Mouse (Mus musculus) embryonic facial prominence, embryonic 15.5 days (tissue): ENCODE data around the gene Gtf3c1. TPM values are rescaled to one million over a fixed set of nuclear protein-coding genes. Genes with fewer than 3 reads are reported as not detected.

Source experiments
- ATAC-seq: fragments of 200-750 bp; cut with Nextera tagmentation; 2 replicates; pipeline ENCODE4 v1.8.0; 2017; ENCODE audit warnings: low read depth, moderate TSS enrichment; ENCODE audit not compliant: insufficient number of reproducible peaks, low FRiP score, low TSS enrichment
- H3K27ac ChIP-seq: fragments of 300-500 bp; sonication (generic); replicated peaks from 2 replicates; pipeline ENCODE4 v1.5.1; 2015; ENCODE audit warnings: mild to moderate bottlenecking, inconsistent platforms
- H3K27me3 ChIP-seq: fragments of 300-500 bp; sonication (generic); 2 replicates; pipeline ENCODE4 v1.6.1; 2015; ENCODE audit warnings: inconsistent platforms
- H3K36me3 ChIP-seq: fragments of 300-500 bp; sonication (generic); 2 replicates; pipeline ENCODE4 v1.6.1; 2015; ENCODE audit warnings: mild to moderate bottlenecking, inconsistent platforms
- H3K4me1 ChIP-seq: fragments of 300-500 bp; sonication (generic); 2 replicates; pipeline ENCODE4 v1.6.1; 2015; ENCODE audit warnings: inconsistent platforms
- H3K4me2 ChIP-seq: fragments of 300-500 bp; sonication (generic); replicated peaks from 2 replicates; pipeline ENCODE4 v1.6.1; 2015; ENCODE audit warnings: mild to moderate bottlenecking, inconsistent platforms
- H3K4me3 ChIP-seq: fragments of 300-500 bp; sonication (generic); replicated peaks from 2 replicates; pipeline ENCODE4 v1.5.1; 2015; ENCODE audit warnings: mild to moderate bottlenecking, inconsistent platforms
- H3K9ac ChIP-seq: fragments of 300-500 bp; sonication (generic); 2 replicates; pipeline ENCODE4 v1.6.1; 2015; ENCODE audit warnings: inconsistent platforms
- H3K9me3 ChIP-seq: fragments of 300-500 bp; sonication (generic); replicated peaks from 2 replicates; pipeline ENCODE4 v1.6.1; 2016; ENCODE audit warnings: inconsistent platforms
- WGBS: fragments of 180-500 bp; shearing (Covaris S2); methylation state at CpG from one replicate; pipeline ENCODE4 v1.1.7; 2015; 5-methylcytosine and 5-hydroxymethylcytosine counted together
- polyA plus RNA-seq: library from polyadenylated mRNA; unstranded; fragments of >200 nt; fragmentation: Nextera tagmentation; extraction: Ambion mirVana; gene quantifications from 2 replicates; pipeline ENCODE4 v1.2.1, GENCODE M21; 2015

Gtf3c1 gene
- polyA plus RNA-seq, 1 experiment from 2014 or later: 26.0 TPM

DNA sequence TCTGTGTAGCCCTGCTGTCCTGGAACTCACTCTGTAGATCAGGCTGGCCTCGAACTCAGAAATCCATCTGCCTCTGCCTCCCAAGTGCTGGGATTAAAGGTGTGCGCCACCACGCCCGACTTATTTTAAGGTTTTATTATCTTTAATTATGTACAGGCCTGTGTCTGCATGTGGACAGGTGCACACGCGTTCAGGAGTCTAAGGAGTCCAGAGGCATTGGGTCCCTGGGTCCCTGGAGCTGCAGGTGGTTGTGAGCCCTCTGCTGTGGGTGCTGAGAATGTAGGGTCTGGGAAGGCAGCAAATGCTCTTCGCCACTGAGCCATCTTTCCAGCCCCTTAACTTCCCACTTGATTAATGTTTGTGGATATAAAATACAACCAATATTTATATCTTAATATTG, 92.1 kb downstream of the Gtf3c1 start:
- Histone ChIP-seq H3K27ac (no peak overlapping the region), H3K9me3 (no peaks in the 10 kb centered on the region), H3K4me3 (no peak overlapping the region), H3K4me2 (no peak overlapping the region), H3K27me3 (no peaks in the 10 kb centered on the region), H3K4me1 (no peaks in the 10 kb centered on the region), H3K36me3 (no peaks in the 10 kb centered on the region), H3K9ac (no peak overlapping the region)
- 87% methylated on average over 7 of the region's 7 CpGs for WGBS
- no peak for ATAC-seq

DNA sequence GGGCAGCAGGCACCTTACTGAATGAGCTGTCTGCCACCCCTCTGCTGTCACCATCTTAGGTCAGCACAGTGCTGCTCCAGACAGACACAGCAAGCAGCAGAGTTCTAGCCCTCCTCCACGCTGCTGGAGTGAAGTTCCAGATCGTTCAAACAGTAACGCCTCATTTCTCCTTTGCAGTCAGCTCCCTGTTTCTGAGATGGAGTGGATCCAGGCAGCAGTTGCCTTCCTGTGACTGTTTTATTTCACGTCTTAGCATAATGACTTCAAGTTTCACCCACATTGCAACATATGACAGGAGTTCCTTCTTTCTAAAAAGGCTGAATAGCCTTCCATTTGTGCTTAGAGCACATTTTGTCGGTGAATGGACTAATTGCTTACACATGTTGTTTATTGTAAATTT, 94.0 kb downstream of the Gtf3c1 start:
- no peaks in the 10 kb centered on the region for H3K4me1 ChIP-seq
- no peaks in the 10 kb centered on the region for H3K27me3 ChIP-seq
- no peak overlapping the region for H3K27ac ChIP-seq
- no peaks in the 10 kb centered on the region for H3K36me3 ChIP-seq
- no peak for ATAC-seq
- H3K9me3 ChIP-seq: no peaks in the 10 kb centered on the region
- 60% methylated on average over 5 of the region's 5 CpGs for WGBS
- H3K4me2 ChIP-seq: no peak overlapping the region
- H3K4me3 ChIP-seq: no peak overlapping the region
- no peak overlapping the region for H3K9ac ChIP-seq

DNA sequence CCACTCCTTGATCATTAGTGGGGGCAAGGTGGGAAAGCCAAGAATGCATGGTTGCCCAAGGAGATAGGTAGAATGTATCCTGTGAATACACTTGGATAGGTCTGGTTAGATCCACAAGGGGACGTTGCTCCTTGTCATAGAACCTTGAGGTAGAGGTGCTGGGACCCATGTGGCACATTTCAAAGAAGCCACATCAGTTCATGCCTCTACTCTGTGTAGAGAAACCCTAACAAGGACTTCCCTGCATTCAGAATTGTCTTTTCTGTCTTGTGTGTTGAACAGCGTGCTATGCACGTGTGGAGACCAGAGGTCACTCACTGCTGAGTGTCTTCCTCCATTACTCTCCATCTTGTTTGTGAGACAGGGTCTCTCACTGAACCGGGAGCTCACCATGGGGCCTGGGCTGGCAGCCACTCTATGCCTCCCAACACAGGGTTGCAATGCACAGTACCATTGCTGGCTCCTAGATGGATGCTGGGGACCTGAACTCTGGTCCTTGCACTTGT, 99.3 kb downstream of the Gtf3c1 start:
- H3K4me1 ChIP-seq: 0 out of 2 replicates have a peak, but pooled peaks cover 2% of the 10 kb centered on the region
- no peak for ATAC-seq
- H3K9ac ChIP-seq: no peak overlapping the region
- H3K4me3 ChIP-seq: no peak overlapping the region
- H3K36me3 ChIP-seq: no peaks in the 10 kb centered on the region
- no peaks in the 10 kb centered on the region for H3K9me3 ChIP-seq
- H3K27me3 ChIP-seq: no peaks in the 10 kb centered on the region
- H3K27ac ChIP-seq: no peak overlapping the region
- no peak overlapping the region for H3K4me2 ChIP-seq
- whole genome bisulfite sequencing: 86% methylated on average over 4 of the region's 4 CpGs

GRCm38 (mm10) chr7:125607384-125608182, 100.0 kb downstream of the Gtf3c1 start:
- Histone ChIP-seq H3K4me2 (no peak overlapping the region), H3K27ac (no peak overlapping the region), H3K4me3 (no peak overlapping the region), H3K4me1 (0 out of 2 replicates have a peak, but pooled peaks cover 5% of the 10 kb centered on the region), H3K36me3 (no peaks in the 10 kb centered on the region), H3K9ac (no peak overlapping the region), H3K9me3 (no peaks in the 10 kb centered on the region), H3K27me3 (no peaks in the 10 kb centered on the region)
- WGBS: 58% methylated on average over 6 of the region's 6 CpGs
- no peak for ATAC-seq

DNA sequence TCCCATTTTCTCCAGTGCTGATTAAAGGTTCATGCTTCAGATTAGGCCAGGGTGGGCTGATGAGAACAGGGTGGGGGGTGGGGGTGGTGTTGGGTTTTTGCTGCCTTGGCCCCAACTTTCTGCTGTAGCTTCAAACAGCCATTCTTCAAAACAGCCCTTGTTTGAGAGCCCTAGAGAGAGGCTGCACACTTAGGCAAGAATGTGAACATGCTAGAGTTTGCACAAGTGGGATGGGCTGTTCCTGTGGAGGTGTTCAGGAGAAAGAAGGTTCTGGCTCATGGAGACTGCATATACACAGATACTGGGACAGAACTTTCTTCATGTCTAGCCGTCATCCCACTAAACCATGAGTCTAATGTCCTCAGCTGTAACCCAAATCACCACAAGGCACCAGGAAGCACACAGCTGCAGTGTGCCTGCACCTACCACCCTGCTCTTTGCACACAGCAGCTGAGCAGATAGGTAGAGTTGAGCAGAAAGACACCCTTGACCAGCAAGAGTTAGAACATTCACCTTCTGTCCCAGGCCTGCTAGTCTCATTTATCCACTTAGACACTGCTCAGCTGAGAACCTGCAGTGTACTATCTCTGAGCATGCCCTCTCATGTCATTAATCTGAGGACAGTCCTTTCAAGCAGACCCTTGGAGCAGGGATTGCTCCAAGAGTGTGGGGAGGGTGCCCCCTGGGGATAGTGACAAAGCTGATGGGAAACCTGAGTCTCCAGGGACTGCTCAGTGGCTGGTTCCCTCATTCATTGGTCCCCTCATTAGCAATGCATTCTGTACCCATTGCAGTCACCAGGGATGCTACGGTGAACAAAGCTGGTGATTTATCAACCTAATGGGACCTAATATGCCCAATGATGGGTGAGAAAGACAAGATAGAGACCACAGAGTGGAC, 101.1 kb downstream of the Gtf3c1 start:
- ATAC-seq: no peak
- no peaks in the 10 kb centered on the region for H3K27me3 ChIP-seq
- H3K4me1 ChIP-seq: 0 out of 2 replicates have a peak, but pooled peaks cover 5% of the 10 kb centered on the region
- no peak overlapping the region for H3K4me3 ChIP-seq
- no peaks in the 10 kb centered on the region for H3K9me3 ChIP-seq
- 80% methylated on average over 2 of the region's 2 CpGs for WGBS
- no peak overlapping the region for H3K9ac ChIP-seq
- H3K4me2 ChIP-seq: no peak overlapping the region
- no peaks in the 10 kb centered on the region for H3K36me3 ChIP-seq
- no peak overlapping the region for H3K27ac ChIP-seq

DNA sequence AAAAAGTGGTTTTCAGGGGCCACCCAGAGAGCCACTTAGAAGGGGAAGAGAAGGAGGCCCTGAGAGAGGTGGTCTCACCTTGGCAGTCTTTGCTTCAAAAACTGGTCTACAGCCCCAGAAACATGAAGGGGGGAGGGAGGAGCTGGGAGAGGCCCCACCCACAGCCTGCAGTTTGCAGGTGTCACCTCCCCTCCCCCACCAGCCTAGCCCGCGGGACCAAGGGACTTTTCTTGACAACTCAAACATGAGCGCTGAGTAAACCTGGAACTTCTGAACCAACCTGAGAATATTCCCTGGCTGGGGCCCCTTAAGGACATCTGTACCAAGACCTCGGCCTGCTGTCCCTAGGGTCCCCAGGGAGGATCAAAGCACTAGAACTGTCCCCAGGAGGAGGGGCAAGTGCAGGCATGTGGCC, 101.8 kb downstream of the Gtf3c1 start:
- H3K4me3 ChIP-seq: no peak overlapping the region
- no peaks in the 10 kb centered on the region for H3K36me3 ChIP-seq
- H3K4me1 ChIP-seq: 0 out of 2 replicates have a peak, but pooled peaks cover 5% of the 10 kb centered on the region
- 56% methylated on average over 4 of the region's 4 CpGs for WGBS
- no peak overlapping the region for H3K4me2 ChIP-seq
- H3K9me3 ChIP-seq: no peaks in the 10 kb centered on the region
- no peaks in the 10 kb centered on the region for H3K27me3 ChIP-seq
- H3K9ac ChIP-seq: no peak overlapping the region
- H3K27ac ChIP-seq: no peak overlapping the region
- ATAC-seq: no peak

DNA sequence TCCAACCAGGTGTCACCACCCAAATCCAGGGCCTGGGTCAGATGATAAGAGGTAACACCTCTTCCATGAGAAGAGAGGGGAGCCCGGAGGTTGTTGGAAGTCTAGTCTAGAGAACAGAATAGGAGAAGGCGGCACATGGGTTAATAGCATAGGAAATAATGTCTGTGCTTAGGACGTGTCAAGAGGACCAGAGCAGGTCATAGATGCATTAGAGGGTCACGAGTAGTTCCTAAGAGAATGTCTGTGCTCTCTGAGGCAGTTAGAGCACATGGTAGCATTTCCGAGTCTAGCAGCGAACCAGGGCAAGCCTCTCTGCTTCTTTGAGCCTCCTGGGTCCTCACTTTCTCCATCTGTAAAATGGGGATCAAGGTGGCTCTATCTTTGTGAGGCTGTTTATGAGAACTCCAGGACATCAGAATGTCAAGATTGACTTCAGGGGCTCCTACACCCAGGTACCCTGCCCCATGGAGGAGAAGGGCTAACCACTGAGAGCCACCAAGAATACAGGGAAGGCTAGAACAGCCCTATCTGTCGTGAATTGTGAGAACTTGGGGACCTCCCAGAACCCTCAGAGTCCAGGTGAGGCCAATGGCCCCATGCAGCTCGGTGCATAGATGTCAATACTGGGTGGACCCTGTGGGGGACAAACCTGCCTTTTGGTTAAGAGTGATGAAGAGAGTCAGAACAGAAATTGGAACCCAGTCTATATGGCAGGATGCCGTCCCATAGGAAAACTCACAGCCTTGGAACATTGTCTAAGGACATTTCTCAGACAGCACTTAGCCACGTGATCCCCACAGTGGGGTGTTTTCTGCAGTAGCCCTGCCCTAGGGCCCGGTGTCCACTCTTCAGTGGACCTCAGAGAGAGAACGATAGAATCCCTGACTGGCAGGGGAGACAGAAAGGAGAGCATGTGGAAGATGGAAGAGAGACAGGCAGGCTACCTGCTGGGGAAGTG, 102.9 kb downstream of the Gtf3c1 start:
- no peak overlapping the region for H3K27ac ChIP-seq
- H3K4me2 ChIP-seq: no peak overlapping the region
- 0 out of 2 replicates have a peak, but pooled peaks cover 5% of the 10 kb centered on the region for H3K4me1 ChIP-seq
- H3K9me3 ChIP-seq: no peaks in the 10 kb centered on the region
- H3K9ac ChIP-seq: no peak overlapping the region
- H3K4me3 ChIP-seq: no peak overlapping the region
- H3K36me3 ChIP-seq: no peaks in the 10 kb centered on the region
- ATAC-seq: no peak
- H3K27me3 ChIP-seq: no peaks in the 10 kb centered on the region
- WGBS: 73% methylated on average over 12 of the region's 12 CpGs

DNA sequence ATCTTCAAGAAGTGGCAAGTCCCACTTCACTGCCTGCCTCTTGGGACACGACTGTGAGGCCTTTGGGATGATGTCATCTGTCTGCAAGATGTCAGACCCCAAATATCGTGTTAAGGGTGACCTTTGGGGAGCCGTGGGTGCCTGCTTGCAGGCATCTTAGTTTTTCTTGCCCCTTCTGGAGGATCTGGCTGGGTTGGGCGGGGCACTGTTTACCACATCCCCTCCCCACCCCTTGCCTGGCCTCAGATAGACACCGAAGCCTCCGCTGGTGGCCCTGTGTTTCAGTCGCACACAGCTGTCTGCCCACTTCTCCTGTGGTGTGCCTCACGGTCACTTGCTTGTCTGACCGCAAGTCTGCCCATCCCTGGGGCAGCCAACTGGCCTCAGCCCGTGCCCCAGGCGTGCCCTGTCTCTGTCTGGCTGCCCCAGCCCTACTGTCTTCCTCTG, 104.4 kb downstream of the Gtf3c1 start, which contains the start of gene Il21r:
Gene Il21r (plus strand): TSS at position 245 of the 447 bp plus-strand sequence.
- no peaks in the 10 kb centered on the region for H3K27me3 ChIP-seq
- 56% methylated on average over 11 of the region's 11 CpGs for WGBS
- 0 out of 2 replicates have a peak, but pooled peaks cover 5% of the 10 kb centered on the region for H3K4me1 ChIP-seq
- no peaks in the 10 kb centered on the region for H3K36me3 ChIP-seq
- ATAC-seq: no peak
- no peak within 1 kb of the TSS for H3K4me3 ChIP-seq
- no peak within 1 kb of the TSS for H3K27ac ChIP-seq
- H3K9ac ChIP-seq: no peak within 1 kb of the TSS
- H3K9me3 ChIP-seq: no peaks in the 10 kb centered on the region
- no peak within 1 kb of the TSS for H3K4me2 ChIP-seq

- ATAC-seq: no peak
- Histone ChIP-seq H3K36me3 (no peaks in the 10 kb centered on the region), H3K9ac (no peak overlapping the region), H3K27me3 (no peaks in the 10 kb centered on the region), H3K9me3 (no peaks in the 10 kb centered on the region), H3K4me1 (0 out of 2 replicates have a peak, but pooled peaks cover 5% of the 10 kb centered on the region), H3K4me3 (no peak overlapping the region), H3K27ac (no peak overlapping the region), H3K4me2 (no peak overlapping the region)
- 67% methylated on average over 11 of the region's 11 CpGs for WGBS
Measured at GRCm38 (mm10) chr7:125601821-125602448, 105.6 kb downstream of the Gtf3c1 start.

- Histone ChIP-seq H3K9me3 (no peaks in the 10 kb centered on the region), H3K4me3 (no peak overlapping the region), H3K27me3 (no peaks in the 10 kb centered on the region), H3K36me3 (no peaks in the 10 kb centered on the region), H3K9ac (no peak overlapping the region), H3K4me1 (0 out of 2 replicates have a peak, but pooled peaks cover 5% of the 10 kb centered on the region), H3K27ac (no peak overlapping the region), H3K4me2 (no peak overlapping the region)
- WGBS: 84% methylated on average over 6 of the region's 6 CpGs
- ATAC-seq: no peak
Measured at GRCm38 (mm10) chr7:125601280-125601670, 106.3 kb downstream of the Gtf3c1 start.
